Mouse (Mus musculus) liver, embryonic 14.5 days (tissue): ENCODE results near the gene Pnpla7.

Experiments used
- CTCF ChIP-seq: IDR thresholded peaks from 2 replicates; pipeline ENCODE4 v1.5.1; 2016; ENCODE audit warnings: antibody characterized with exemption, low read depth, control low read depth
- EP300 ChIP-seq: IDR thresholded peaks from 2 replicates; pipeline ENCODE4 v1.6.1; 2016; ENCODE audit warnings: antibody characterized with exemption, low read depth

DNA sequence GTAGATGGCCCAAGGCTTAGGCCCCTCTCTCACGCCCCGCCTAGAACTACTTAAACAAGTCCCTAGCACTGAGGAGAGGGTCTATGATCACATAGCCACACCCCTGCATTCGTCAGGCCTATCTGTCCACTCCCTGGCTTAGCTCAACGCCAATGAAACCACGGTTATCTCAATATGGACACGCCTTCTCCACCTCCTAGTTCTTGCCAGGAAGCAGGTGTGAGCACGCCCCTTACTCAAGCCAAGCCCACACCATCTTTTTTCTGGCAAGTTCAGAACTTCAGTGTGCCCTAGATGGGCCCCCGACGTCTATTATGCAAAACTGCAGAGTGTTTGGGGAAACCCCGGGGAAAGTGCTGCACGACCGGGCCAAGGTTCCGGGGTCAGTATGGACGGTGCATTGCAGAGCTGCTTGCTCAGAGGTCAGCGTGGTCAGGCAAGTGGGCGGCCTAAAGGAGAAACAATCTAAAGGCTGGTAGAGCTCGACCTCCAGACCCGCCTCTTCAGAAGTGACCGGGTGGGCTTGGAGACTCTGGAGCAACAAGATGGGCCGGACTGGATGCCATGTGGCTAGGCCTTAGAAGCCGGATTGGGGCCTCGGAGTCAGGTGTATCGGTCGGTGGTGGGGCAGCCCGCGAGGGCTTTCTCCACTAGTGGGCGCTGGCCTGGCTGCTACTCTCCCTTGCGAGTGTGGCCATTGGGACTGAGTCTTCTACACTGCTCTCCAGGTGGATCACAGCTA lies 119.4 kb downstream of the Pnpla7 start, which contains the start of gene Noxa1:
- TF ChIP-seq CTCF, result peak; percentile 63
- no peak for TF ChIP-seq EP300
